Mouse (Mus musculus) brain, embryonic 14.5 days (tissue): ENCODE measurements at regions not wholly inside any gene's neighbourhood (a gene's known extent, or its start where the extent isn't known, plus 50 kb on each side); places are given as distances from the start of the nearest gene placed in this dataset.

ENCODE experiments used
- CTCF ChIP-seq: fragments of 200-500 bp; IDR thresholded peaks from 2 replicates; pipeline ENCODE4 v1.5.1; 2012; ENCODE audit warnings: inconsistent platforms, mild to moderate bottlenecking, moderate library complexity, borderline replicate concordance; ENCODE audit not compliant: insufficient read depth, insufficient read length; ENCODE audit errors: extremely low read depth
- POLR2A ChIP-seq: fragments of 200-500 bp; IDR thresholded peaks from 2 replicates; pipeline ENCODE4 v1.6.1; 2012; ENCODE audit warnings: mild to moderate bottlenecking, inconsistent platforms, borderline replicate concordance; ENCODE audit not compliant: poor library complexity, insufficient read depth, insufficient read length, severe bottlenecking; ENCODE audit errors: extremely low read depth

DNA sequence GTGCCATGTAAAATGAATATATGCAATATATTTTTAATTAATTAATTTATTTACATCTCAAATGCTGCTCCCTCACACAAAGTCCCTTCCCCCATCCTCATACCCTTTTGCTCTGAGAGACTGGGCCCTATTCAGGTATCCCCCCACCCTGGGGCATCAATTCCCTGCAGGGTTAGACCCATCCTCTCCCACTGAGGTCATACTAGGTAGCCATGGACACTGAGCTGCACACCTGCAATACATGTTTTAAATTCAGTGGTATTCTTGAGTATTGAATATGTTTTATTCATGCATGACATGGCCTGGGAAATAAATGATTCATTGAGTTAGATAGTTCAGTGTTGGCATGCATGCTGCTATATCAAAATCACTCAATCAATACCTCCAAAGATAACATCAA lies 156.0 kb downstream of the Etaa1 start:
- TF ChIP-seq CTCF (no peak), POLR2A (no peak)
